Mouse (Mus musculus): ENCODE results near the gene Bcl11a.

Gene Bcl11a

DNA sequence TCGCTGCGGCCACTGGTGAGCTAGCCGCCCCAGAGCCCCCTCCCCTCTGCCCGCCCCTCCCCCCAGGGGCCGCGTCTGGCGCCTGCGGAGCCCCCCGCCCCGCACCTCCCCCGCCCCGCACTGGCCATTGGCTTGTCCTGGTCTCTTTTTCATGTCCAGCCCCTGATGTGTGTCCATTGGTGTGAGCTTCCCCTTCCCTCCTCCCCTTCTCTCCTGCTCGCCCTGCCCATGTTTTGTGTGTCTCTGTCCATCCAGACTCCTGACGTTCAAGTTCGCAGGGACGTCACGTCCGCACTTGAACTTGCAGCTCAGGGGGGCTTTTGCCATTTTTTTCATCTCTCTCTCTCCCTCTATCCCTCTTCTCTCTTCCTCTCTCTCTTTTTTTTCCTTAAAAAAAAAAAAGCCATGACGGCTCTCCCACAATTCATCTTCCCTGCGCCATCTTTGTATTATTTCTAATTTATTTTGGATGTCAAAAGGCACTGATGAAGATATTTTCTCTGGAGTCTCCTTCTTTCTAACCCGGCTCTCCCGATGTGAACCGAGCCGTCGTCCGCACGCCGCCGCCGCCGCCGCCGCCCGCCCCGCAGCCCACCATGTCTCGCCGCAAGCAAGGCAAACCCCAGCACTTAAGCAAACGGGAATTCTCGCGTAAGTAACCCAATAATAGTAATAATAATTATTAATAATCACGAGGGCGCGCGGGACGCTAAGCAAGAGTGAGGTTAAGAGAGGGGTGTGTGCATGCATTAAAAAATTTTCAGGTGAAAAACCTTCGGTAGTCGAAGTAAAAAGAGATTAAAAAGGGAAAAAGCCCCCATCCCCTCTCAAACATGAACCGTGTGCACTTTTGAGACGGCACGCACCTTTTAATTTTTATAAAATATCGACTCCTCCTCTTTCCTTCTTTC, at the start of gene Bcl11a:
Bcl11a (plus strand) TSS at position 262 of the 911 bp plus-strand sequence.
- peak; percentile 72 to 78 for DNase-seq (ENCODE audit: low spot score in 2 of 2)

DNA sequence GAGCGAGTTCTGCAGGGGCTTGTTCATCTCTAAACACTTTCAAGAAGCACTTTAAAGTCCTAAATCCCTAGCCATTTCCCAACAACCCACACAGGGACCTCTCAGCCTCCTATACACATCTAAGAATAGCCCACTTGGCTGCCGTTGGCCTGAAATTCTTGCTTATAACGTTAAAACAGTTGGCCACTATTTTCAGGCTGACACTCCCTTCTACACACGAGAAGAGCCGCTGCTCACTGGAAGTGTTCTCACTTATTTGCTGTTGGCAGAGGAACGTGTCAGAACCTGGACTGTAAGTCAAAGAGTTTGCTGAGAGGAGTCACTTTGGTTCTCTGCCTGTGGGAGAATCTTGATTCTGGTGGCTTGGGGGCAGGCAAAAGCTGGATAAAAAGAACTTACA, 33.8 kb upstream of the Bcl11a start:
- DNase-seq (ENCODE audit: low spot score in 2 of 2): no peak

DNA sequence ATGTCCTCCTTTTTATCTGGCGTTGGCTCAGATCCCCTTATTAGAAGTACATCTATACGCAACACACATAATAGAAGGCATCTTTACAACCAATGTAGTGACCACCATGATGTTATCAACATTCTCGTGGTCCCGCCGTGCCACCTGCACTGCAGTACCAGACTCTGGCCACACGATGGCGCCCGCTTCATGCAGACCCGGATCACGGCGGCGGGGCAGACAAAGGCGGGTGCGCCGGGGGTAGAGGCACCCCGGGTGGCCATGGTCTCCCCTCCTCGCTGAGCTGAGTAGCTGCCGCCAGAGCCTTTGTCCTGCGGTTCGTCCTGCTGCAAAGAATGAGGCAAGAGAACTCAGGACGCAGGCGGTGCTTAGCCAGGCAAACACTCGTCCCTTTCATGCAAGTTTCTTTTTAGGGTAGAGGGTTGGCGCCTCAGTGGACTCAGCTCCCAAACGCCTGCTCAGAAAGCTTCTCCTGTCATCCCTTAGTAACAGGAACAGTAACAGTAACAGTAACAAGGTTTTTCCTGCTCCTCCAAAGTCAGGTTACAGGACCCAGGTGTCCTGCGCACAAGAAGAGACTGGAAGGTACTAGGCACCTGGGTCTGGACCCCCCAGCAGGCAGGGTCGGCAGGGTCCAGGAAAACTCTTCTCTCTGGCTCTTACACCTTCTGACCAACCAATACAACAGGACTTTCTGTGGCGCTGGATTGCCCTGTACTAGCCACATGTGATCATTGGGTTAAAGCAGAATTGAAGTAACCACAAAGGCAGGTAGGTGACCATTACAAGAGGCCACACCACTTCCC, 28.4 kb upstream of the Bcl11a start:
- DNase-seq (ENCODE audit: low spot score in 2 of 2): peak; percentile 74 to 77

DNA sequence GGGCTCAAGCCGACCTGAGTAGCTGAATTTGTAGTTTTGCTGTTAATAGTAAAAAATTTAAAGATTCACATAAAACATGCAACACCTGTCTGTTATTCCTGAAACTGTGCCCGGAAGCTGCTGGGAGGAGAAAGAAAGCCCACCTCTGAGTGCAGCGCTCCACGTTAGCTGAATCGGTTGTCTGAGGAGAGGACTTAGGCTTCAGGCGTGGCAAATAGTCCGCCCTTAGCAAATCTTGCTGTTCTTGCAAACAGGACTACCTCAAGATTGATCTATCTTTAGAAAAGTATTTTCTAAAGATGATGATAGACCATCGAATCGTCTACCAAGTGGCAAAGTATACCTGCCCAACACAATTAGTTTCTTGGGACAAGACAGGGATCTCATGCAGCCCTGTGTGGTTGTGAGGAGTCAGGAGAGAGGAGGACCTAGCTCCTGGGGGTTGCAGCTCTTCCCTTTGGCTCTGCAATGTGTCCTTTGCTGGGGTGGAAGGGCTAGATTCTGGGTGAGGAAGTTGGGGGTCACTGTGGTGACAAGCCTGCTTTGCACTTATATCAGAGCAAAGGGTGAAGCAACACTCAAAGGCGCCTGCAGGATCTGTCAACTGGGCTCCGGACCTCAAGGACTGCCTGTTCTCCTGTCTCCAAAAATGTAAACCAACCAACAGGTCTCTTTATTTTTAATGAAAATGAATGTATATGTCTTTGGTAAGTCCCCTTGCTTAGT, 27.7 kb upstream of the Bcl11a start:
- DNase-seq (ENCODE audit: low spot score in 2 of 2): no peak

DNA sequence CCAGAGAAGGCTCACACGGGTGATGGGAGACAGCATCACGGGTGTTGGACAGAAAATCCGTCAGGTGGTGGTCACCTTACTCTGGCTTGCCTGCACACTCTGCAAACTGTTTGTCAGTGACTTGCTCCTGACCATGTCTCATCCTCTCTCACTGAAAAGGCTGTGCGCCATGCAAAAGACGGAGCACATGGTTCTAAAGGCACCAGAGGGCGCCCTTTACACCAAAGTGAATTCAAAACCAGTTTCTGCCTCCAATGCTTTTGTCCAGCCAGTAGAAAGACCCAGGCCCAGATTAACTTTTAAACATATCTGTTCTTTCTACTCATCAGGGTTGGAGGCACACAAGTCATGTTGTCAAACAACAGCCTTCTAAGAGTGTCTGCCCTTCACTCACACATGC, 25.0 kb upstream of the Bcl11a start:
- peak in 1 of 2 experiments; percentile 9 for DNase-seq (ENCODE audit: low spot score in 2 of 2)

DNA sequence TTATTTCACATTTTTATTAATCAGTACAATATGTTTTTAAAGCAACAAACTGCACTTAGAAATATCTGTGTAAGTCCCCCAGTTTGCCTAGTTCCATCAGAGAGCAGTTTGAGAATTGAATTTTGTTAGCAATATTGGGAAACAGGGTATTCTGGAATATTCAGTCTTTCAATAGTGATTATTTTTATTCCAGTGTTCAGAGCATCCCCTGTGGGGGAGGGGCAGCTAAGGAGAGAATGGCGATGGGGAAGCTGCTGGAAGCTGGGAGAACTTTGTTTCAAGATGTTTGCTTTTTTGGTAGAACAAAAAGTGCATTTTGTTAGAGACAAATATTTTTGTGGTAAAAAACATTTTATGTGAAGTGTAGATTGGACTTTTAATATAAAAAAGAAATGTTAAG, 18.7 kb upstream of the Bcl11a start:
- DNase-seq (ENCODE audit: low spot score in 2 of 2): no peak

DNA sequence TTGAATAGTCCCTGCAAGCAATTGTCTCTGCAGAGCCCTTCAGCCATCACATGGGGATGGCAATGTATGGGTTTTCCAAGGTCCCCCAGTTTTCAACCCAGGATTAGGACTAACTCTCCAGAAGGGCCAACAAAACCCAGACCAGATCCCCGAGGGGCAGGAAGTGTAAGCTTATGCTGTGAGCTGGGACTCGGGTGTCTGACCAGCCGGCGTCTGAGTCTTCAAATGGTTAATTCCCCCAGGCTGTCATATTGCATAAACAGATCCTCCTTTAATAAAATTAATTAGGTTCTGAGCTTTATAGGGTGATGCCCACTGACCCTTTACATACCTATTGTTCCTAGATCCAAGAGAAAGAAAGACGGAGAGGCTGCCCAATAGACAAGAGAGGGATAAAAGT, 17.4 kb upstream of the Bcl11a start:
- DNase-seq (ENCODE audit: low spot score in 2 of 2): no peak

DNA sequence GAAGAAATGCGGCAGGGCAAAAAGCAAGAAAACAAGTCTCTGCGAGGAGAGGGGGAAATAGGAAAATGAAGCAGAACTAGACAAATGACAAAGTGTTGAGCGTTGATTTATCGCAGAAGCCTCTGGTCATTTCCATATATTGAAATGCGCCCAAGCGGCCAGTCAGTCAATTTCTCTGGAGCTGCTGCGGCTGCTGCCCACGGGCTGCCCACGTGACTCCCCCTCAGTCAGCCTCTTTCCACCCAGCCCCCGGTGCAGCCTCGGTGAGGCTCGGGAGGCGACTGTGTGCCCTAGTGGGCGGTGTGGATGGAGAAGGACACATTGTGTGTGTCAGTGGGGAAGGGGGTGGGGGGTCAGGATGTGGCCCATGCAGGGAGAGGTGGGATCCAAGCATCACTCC, 16.0 kb upstream of the Bcl11a start:
- DNase-seq (ENCODE audit: low spot score in 2 of 2): no peak

DNA sequence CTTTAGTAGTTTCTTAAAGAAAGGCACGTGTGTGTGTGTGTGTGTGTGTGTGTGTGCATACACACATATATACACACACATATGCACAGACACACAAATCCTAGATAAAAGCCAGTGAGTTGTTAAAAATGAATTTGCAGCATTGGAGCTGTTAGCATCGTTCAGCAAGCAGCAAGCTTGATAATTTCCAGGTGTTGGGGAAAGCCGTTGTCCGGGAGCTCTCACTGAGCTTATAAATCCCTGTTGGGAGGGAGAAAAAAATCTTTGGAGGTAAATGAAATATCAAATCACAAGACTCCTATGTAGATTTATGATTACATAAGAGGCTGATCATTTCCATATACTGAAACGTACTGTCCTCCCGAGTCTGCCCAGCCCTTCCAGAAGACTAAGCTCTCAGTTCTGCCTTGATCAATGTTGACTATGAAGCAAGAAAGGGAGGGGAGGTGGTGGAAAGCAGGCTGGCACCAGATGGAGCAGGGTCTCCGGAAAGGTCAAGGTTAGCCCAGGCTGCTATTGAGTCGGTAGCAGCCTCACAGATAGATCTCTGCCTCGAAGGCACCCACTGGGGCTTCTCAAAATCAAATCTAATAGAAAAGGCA, 15.3 kb upstream of the Bcl11a start:
- DNase-seq (ENCODE audit: low spot score in 2 of 2): no peak

DNA sequence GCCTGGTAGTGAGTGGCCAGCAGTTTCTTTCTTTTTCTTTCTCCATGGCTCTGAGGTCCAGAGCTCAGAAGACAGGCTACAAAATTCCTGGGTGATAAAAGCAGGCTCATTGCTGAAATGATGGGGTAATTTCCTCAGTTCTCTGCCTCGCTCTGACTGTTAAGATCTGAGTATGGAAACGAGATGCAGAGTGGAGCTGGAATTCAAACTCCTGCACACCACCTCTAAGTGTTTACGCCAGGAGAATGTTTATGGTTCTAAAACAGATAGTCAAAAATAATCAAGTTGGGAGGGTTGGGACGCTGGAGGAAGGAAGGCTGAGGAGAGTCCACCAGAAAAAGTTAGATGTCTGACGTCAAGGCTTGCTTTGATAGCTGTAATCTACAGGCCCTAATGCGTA, 13.6 kb upstream of the Bcl11a start:
- DNase-seq (ENCODE audit: low spot score in 2 of 2): no peak

DNA sequence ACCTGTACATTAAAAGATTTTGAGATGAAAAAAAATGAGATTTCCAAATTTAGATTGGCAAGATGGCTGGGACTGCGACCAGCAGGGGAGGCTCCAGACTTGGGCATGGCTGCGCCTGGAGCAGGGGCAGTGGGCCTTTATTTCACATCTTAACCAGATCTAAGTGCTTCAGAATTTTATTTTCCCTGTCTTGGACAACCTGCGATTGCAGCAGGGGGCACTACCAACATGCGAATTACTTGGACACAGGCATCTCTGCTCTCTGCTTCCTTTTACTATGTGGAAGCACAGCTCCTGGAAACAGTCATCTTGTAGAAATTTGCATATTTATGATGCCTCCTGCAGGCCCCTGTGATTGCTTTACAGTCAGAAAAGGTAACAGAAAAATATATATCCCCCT, 12.5 kb upstream of the Bcl11a start:
- DNase-seq (ENCODE audit: low spot score in 2 of 2): no peak

DNA sequence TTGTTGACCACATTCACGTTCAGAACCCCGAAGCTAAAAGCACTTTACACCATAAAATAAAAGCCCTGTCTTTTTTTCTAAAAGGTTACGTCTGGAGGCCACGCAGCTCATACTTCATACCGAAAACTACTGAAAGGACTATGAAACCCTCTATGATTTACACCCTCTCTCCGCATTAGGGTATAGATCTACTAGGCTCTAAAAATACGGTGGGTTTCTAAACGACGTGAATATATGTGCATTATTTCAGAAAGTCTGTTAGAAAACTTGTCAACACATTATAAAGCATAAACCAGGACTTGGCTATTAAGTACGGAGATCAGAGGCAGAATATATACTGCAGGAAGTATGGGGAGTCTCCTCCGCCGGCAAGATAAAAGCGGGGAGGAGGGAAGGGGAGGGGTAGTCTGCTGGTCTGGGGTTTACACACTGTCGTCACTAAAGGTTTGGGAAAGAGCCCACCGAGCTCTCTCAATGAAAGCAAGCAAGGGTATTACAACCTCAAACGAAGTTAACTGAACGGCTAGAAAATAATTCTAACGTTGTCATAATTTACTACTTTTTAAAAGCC, 3.8 kb upstream of the Bcl11a start:
- no peak for DNase-seq (ENCODE audit: low spot score in 2 of 2)

DNA sequence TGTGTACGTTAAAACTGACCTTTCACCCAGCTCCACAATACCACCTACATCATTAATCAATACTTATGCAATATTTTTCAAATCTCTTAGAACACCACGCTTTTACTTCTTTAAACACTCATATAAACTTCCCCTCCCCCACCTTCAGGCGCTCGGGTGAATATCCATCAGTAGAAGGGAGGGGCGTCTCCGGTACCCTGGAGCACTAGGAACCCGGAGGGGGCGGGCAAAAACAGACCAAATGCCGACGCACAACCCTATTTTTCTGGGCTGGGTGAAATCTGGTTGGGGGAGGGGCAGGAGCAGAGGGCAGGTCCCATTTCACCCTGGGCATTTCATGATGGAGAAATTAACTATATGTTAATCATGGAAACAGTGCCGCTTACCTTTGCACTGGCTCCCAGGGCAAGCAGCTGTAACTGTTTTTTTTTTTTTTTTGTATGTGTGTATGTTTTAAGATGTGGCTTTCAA, 3.2 kb upstream of the Bcl11a start, which contains the start of gene A830031A19Rik:
A830031A19Rik (minus strand) TSS at position 421 of the 471 bp plus-strand sequence.
- peak in 1 of 2 experiments; percentile 20 for DNase-seq (ENCODE audit: low spot score in 2 of 2)

DNA sequence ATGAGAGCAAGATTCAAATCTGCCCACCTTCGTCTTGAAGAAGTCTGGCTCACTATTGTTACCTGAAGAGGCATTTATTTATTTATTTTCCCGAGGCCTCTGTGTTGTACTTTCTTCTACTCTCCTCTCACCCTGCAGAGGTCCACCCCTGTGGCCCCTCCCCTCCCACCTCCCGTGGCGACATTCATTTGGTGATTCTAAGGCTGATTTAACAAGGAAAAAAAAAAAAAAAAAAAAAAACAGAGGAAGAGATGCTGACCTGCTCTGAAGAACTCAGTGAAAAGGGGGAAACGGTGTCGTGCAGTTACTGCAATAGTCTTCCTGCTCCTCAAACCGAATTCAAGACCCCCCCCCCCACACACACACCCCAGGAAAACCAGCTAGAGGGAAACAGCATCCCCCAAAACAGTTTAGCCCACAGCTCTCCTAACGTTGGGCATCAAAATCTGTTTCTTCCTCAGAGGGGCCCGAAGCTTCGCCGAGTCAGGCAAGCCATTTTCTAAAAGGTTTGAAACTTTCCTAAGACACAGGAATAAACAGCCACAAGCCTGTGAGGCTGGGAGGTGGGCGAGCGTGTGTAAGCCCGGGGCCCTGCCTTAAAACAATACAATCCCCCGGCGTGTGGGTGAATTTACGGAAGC, 2.2 kb upstream of the Bcl11a start:
- DNase-seq (ENCODE audit: low spot score in 2 of 2): no peak

DNA sequence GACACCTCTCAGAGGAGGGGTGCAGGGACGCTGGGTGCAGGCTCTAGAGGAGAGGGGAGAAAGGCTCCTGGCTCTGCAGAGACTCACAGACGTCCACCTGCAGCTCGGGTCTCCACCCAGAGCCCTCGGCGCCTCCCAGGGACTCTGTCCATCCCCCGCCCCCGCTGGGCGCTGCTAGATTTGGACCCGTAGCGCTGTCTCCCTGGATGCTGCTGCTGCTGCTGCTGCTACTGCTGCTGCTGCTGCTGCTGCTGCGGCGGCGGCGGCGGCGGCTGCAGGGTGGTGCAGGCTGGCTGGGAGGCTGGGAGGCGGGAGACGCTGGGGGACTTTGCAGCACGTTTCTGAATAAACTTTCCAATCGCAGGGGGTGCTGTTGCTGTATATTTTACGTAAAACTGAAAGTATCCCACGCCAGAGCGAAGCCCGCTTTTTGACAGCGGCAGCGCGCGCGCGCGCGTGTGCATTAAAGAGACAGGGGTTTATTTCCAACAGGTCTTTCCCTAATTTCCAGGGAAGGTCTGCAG, 1.7 kb upstream of the Bcl11a start:
- DNase-seq (ENCODE audit: low spot score in 2 of 2): peak; percentile 85 to 87

DNA sequence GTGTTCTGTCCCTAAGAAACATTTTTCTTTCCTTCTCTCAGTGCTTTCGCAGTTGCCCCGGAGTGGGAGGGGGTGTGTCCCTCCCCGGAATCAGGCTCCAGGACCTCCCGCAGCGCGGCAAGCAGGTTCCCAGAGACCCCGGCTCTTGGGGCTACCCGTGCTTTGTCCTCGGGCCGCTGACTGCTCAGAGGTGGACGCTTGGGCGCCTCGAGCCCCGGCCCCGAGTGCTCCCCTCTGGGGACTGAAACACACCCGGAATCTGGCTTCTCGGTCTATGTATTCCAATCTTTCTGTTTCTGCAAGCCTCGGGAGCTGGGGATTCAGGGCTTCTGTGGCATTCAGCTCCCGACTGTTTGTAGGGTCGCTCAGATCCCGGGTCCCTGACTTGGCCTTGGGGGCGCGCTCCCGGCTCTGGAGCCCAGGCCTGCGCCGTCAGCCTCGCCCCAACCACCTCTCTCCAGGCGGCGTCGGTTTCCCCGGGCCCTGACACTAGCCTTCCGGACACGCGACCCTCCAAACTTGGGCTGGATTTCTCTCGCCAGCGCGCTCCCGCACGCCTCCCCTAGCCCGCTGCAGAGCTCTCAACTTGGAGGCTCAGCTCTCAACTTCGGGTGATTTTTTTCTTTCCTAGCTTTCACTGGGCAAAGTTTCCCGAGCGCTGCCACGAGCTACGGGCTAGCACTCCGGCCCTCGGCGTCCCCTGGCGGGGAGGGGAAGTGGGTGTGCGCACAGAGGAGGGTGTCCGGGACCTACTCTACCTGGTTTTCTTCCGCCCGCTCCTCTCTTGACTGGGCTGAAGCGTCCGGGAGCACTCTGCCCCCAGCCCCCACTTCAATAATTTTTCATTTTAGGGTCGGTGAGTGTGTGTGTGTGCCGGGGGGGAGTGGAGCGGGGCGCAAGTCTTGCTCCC, 780 bp upstream of the Bcl11a start:
- DNase-seq (ENCODE audit: low spot score in 2 of 2): peak; percentile 83 to 84

DNA sequence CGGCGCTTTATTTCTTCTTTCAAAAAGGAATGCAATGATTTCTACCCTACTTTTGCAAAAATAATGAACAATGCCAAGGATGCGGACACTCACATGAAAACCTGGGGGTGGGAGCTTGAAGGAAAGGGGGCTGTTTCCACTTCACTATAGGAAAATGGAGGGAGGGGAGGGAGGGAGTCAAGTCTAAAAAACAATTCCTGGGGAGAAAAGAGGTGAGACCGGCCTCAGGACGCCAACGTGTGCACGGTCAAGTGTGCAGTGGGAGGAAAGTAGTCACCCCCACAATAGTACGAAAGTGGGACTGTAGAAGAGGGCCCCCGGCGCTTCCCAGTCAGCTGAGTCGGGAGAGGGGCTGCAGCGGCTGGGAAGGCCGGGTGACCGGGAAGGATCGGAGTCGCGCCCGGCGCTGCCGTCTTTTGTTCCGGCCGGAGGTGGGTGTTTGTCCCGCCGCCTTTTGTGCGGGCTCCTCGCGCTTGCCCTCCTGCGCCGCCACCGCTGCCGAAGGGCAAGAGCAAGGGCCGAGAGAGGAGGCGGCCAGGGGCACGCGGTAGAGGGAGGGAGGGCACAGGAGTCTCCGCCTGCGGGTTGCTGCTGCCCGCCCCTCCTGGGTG, 955 bp downstream of the Bcl11a start:
- peak; percentile 70 to 72 for DNase-seq (ENCODE audit: low spot score in 2 of 2)

Data from spleen, postnatal 36 days (tissue).